Mouse (Mus musculus) adrenal gland, postnatal 4 days (tissue): ENCODE results near the gene Pcnx4. TPM values are rescaled to one million over a fixed set of nuclear protein-coding genes. Genes with fewer than 3 reads are reported as not detected.
"Not testable (repeated sequence)": the region's sequence is repeated elsewhere in the genome, so short reads cannot be mapped to it uniquely, and the experiment has no call there.

Experiments
- DNase-seq, 2 experiments: peaks; one replicate each; pipeline ENCODE4 v3.0.0; 2021 to 2022; ENCODE audit warnings: low spot score in 2 of 2, mixed read lengths in 2 of 2
- total RNA-seq, 2 experiments: library from RNA; stranded (reverse); gene quantifications; 2 replicates each; pipeline ENCODE4 v1.2.3; 2021

Pcnx4 gene
- total RNA-seq, 2 experiments from 2014 or later, result 8.5 to 8.9 TPM

DNA sequence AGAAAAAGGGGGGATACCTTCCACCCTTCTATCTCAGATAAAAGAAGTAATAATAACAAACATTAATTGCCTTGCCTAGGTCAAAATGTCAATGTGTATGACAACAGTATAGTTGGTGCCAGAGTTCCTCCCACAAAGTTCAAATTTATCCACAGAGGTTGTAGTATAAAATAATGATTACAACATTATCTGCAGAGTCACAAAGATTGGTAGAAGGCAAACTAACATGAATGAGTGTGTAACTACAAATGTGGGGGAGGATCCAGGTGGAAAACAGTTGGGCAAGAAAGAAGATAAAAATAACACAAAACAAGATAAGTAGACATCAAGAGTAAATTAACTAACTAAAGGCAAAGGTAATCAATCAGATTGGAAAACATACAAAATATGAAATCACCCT lies 56.8 kb downstream of the Pcnx4 start:
- no peak for DNase-seq

DNA sequence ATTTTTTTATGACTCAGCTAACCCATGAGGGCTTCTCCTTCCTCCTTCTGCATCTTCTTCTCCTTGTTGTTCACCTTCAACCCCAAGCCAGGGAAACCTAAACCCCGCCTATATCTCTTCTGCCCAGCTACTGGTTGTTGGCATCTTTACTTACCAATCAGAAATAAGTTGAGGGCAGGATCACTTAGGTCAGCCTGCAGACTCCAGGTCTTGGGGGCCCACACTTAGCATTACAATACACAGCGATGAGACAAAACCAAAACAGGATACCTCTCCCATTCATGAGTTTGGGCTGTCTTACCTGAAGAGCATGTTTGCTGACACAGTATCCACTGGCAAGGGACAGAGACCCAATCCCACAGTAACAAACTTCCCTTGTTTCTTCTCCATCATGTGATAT lies 57.8 kb downstream of the Pcnx4 start:
- DNase-seq, result no peak

DNA sequence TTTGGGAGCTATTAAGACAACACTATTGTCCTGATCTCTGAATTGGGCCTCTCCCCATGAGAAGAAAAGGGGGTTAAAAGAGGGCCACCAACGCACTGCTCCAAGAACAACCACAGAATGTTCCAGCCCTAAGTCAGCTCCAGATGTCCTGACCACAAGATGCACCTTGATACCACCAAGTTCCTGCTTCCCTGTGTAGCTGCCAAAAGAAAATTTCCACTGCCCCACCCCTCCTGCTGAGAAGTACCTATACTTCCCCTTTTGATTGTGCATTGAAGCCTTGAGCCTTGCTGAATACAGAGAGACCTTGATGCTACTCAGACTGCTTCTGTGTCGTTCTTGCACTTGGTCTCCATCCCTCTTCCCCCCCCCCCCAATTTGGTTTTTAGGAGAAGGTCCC lies 62.5 kb downstream of the Pcnx4 start:
- DNase-seq, result not testable (repeated sequence)

DNA sequence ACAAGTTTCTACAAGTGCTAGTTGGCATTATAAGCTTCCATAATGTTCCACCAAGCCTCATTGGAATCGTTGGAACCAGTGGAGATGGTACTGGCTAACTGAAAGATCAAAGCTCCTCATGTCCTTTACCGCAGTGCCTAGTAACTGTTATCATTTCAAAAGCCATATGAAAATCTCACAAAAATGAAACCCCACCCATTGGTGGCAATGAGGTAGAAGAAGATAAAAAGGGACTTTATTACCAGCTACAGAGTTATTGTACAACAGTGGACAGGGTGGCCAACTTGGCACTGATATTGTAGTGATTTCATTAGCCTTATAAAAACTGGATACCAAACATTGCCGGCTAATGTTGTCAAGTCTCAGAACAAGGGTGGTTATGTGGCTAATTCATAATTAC lies 75.9 kb downstream of the Pcnx4 start:
- DNase-seq, result no peak

DNA sequence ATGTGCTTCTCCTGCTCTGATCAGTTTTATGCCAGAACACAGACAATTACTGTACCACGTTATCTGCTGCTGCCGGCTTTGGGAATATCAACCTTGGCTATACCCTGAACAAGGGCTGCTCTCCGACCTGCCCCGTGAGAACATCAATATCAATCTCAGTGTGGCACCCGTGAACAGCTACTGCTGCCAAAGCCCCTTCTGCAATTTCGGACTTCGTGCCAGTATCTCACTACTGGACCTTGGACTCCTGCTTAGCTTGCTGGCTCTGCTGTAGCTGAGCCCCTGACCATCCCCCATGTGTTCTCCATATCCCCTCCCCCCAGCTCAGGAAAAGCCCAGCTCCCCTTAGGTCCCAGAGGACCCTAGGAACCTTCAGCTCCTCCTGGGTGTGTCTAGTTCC lies 84.7 kb downstream of the Pcnx4 start:
- DNase-seq, result no peak

DNA sequence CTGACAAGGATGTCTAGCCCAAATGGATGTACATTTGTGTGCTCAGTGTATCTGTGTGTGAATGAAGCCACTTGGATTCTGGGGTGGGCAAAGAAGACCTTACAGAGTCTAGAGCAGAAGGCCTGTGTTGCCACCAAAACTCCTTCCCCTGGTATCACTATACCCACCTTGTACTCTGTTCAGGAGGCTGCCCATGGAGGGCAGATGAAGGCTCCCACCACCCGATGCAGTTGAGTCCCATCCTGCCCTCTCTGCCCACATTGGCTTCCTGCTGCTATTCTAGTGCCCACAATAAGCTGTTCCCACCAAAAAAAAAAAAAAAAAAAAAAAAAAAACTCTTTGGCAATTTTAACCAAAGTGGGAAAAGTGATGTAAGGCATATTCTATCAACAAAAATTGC lies 85.3 kb downstream of the Pcnx4 start:
- no peak for DNase-seq

DNA sequence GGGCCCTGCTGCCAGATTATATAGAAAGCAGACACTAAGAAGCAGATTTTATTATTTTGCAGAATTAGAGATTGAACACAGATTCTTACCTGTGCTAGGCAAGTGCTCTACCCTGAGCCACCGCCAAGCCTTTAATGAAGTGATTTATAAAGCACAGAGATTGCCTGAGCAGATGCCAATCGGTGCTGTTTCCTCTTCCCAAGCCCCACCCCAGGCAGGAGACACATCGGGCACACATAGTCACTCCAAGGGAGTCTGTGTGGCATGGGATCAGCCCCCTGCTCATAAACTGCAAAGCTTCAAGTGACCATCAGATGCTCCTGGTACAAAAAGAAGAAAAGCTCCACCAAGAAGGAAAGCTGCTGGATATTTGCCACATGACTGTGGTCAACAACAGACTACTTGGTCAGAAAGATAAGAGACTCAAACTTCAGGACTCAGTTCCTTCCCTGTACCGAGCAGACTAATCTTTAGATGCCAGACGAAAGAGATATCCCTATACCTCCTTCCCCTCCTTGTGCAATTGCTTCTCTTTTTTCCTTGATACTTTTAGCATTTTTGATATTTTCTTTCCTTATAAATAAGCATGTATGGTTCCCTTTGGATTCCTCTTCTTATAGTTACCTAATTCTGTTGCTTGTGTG lies 86.8 kb downstream of the Pcnx4 start:
- DNase-seq, result no peak

DNA sequence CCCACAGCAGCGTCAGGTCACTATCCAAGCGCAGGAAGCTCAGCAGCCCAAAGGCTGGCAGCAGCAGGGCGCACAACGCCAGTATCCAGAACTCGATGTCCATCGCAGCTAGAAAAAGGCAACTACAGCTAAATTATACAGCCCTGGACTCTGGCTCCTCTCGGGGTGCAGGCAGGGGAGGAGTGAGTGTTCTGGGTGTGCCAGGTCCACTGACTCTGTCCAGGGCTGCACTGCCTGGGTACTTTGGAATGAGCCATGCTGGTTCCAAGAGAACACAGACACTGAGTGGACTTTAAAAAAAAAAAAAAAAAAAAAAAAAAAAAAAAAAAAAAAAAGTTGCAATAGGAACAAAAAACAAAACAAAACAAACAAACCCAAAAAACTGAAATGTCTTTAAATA lies 92.6 kb downstream of the Pcnx4 start:
- DNase-seq, result no peak

Other genes with a start within 250 kb of the Pcnx4 start
- 10 to 100 TPM; 66.3 to 86.5 TPM for gene Rtn1, start 127.3 kb upstream of the Pcnx4 start, total RNA-seq
- gene Lrrc9, start 94.5 kb upstream of the Pcnx4 start, total RNA-seq, result 1 to 10 TPM; 1.9 to 2.4 TPM
- not detected for gene Gm4756, start 113.3 kb downstream of the Pcnx4 start, total RNA-seq
- gene Dhrs7, start 128.5 kb downstream of the Pcnx4 start, total RNA-seq, result 10 to 100 TPM; 79.8 to 85.4 TPM
- gene Ppm1a, start 221.1 kb downstream of the Pcnx4 start, total RNA-seq, result 100 to 1,000 TPM; 253 to 261 TPM